Mouse (Mus musculus) limb, embryonic 11.5 days (tissue): ENCODE measurements around the gene Rho. TPM values are rescaled to one million over a fixed set of nuclear protein-coding genes. Genes with fewer than 3 reads are reported as not detected.

Experiments used
- ATAC-seq: fragments of 200-750 bp; cut with Nextera tagmentation; 2 replicates; pipeline ENCODE4 v1.8.0; 2017; ENCODE audit warnings: low read depth; ENCODE audit not compliant: insufficient number of reproducible peaks, low FRiP score, low TSS enrichment
- DNase-seq: peaks from one replicate; pipeline ENCODE4 v3.0.0-alpha.2; 2015; ENCODE audit warnings: low spot score
- H3K27ac ChIP-seq: fragments of 300-500 bp; sonication (generic); replicated peaks from 2 replicates; pipeline ENCODE4 v1.5.1; 2014; ENCODE audit warnings: low read depth, mild to moderate bottlenecking, low read length
- H3K27me3 ChIP-seq: fragments of 300-500 bp; sonication (generic); 2 replicates; pipeline ENCODE4 v1.6.1; 2014; ENCODE audit warnings: mild to moderate bottlenecking, low read length, mixed read lengths; ENCODE audit not compliant: control insufficient read depth, insufficient read depth
- H3K36me3 ChIP-seq: fragments of 300-500 bp; sonication (generic); 2 replicates; pipeline ENCODE4 v1.6.1; 2014; ENCODE audit warnings: mild to moderate bottlenecking, low read length, moderate library complexity, mixed read lengths; ENCODE audit not compliant: control insufficient read depth, insufficient read depth
- H3K4me1 ChIP-seq: fragments of 300-500 bp; sonication (generic); 2 replicates; pipeline ENCODE4 v1.6.1; 2014; ENCODE audit warnings: low read length, mixed read lengths; ENCODE audit not compliant: control insufficient read depth, insufficient read depth
- H3K4me2 ChIP-seq: fragments of 300-500 bp; sonication (generic); 2 replicates; pipeline ENCODE4 v1.6.1; 2014; ENCODE audit warnings: low read depth, mild to moderate bottlenecking, moderate library complexity; ENCODE audit not compliant: severe bottlenecking
- H3K4me3 ChIP-seq: fragments of 300-500 bp; sonication (generic); 2 replicates; pipeline ENCODE4 v1.5.1; 2014; ENCODE audit warnings: low read depth, low read length
- H3K9ac ChIP-seq: fragments of 300-500 bp; sonication (generic); 2 replicates; pipeline ENCODE4 v1.6.1; 2014; ENCODE audit warnings: mild to moderate bottlenecking, low read length
- H3K9me3 ChIP-seq: fragments of 300-500 bp; sonication (generic); 2 replicates; pipeline ENCODE4 v1.6.1; 2016; ENCODE audit warnings: low read length; ENCODE audit not compliant: control insufficient read depth
- WGBS: fragments of 180-500 bp; shearing (Covaris S2); extraction: QIAGEN DNeasy Blood & Tissue Kit; methylation state at CpG from one replicate; pipeline ENCODE4 v1.1.7; 2014; 5-methylcytosine and 5-hydroxymethylcytosine counted together
- polyA plus RNA-seq: library from polyadenylated mRNA; unstranded; fragments of >200 nt; fragmentation: Nextera tagmentation; extraction: Ambion mirVana; gene quantifications from 2 replicates; pipeline ENCODE4 v1.2.1, GENCODE M21; 2014

Rho gene
- polyA plus RNA-seq, 1 experiment from 2014 or later, result 0.03 TPM

DNA sequence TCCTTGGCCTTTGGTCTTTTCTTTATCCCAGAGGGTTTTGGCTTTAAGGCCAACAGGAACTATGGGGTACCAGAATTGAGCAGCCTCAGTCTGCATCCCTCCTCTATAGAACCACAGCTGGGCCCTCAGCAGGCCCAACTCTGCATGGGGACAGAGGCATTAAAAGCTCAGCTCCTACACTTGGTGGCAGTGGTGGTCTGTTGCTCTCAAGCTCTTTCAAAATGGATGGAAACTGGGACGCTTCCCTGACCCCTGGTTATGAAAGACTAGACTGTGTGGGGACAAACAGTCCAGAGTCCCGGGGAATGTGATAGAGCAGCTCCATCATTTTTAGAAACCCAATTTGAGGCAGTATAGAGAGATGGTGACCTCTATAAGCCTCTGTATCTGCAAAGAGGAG is 6.5 kb downstream of the Rho start:
- H3K4me1 ChIP-seq, result no peaks in the 10 kb centered on the region
- no peaks in the 10 kb centered on the region for H3K27me3 ChIP-seq
- DNase-seq, result no peak
- ATAC-seq, result no peak
- no peak overlapping the region for H3K9ac ChIP-seq
- 91% methylated on average over 2 of the region's 2 CpGs for WGBS
- H3K36me3 ChIP-seq, result no peaks in the 10 kb centered on the region
- H3K9me3 ChIP-seq, result no peaks in the 10 kb centered on the region
- H3K27ac ChIP-seq, result no peak overlapping the region
- no peak overlapping the region for H3K4me3 ChIP-seq
- no peak overlapping the region for H3K4me2 ChIP-seq

DNA sequence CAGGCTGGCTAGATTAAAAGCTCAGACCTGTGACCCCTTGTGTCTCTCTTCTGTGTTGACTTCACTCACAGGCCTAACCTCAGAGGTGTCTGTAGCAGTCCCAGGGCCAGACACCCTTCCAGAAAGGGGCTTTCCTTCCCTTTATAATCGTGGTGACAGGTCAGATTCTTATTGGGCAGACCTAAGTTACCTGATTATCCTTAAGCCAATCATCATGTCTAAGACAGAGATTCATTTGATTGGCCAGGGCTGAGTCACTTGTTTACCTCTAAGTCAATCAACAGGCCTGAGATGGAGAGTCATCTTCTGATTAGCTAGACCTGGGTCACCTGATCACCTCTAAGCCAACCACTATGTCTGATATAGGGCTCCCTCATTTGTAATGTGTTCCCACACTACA is 7.2 kb downstream of the Rho start:
- H3K4me3 ChIP-seq, result no peak overlapping the region
- 65% methylated on average over 1 of the region's 1 CpGs for whole genome bisulfite sequencing
- no peaks in the 10 kb centered on the region for H3K36me3 ChIP-seq
- no peak overlapping the region for H3K4me2 ChIP-seq
- H3K27me3 ChIP-seq, result no peaks in the 10 kb centered on the region
- DNase-seq, result no peak
- ATAC-seq, result no peak
- no peak overlapping the region for H3K27ac ChIP-seq
- no peak overlapping the region for H3K9ac ChIP-seq
- H3K4me1 ChIP-seq, result no peaks in the 10 kb centered on the region
- no peaks in the 10 kb centered on the region for H3K9me3 ChIP-seq

GRCm38 (mm10) chr6:115940603-115941002 is 9.1 kb downstream of the Rho start:
- Histone ChIP-seq H3K27ac (no peak overlapping the region), H3K4me2 (no peak overlapping the region), H3K36me3 (no peaks in the 10 kb centered on the region), H3K27me3 (no peaks in the 10 kb centered on the region), H3K9me3 (no peaks in the 10 kb centered on the region), H3K4me3 (no peak overlapping the region), H3K4me1 (no peaks in the 10 kb centered on the region), H3K9ac (no peak overlapping the region)
- no peak for DNase-seq
- no peak for ATAC-seq
- WGBS, result 88% methylated on average over 1 of the region's 1 CpGs

- no peaks in the 10 kb centered on the region for H3K4me1 ChIP-seq
- ATAC-seq (no peak), DNase-seq (no peak)
- no peaks in the 10 kb centered on the region for H3K9me3 ChIP-seq
- no peak overlapping the region for H3K4me2 ChIP-seq
- WGBS, result 8% methylated on average over 11 of the region's 12 CpGs
- no peak overlapping the region for H3K4me3 ChIP-seq
- no peaks in the 10 kb centered on the region for H3K27me3 ChIP-seq
- no peaks in the 10 kb centered on the region for H3K36me3 ChIP-seq
- H3K27ac ChIP-seq, result no peak overlapping the region
- no peak overlapping the region for H3K9ac ChIP-seq
Measured at GRCm38 (mm10) chr6:115941128-115941527, 9.6 kb downstream of the Rho start.

DNA sequence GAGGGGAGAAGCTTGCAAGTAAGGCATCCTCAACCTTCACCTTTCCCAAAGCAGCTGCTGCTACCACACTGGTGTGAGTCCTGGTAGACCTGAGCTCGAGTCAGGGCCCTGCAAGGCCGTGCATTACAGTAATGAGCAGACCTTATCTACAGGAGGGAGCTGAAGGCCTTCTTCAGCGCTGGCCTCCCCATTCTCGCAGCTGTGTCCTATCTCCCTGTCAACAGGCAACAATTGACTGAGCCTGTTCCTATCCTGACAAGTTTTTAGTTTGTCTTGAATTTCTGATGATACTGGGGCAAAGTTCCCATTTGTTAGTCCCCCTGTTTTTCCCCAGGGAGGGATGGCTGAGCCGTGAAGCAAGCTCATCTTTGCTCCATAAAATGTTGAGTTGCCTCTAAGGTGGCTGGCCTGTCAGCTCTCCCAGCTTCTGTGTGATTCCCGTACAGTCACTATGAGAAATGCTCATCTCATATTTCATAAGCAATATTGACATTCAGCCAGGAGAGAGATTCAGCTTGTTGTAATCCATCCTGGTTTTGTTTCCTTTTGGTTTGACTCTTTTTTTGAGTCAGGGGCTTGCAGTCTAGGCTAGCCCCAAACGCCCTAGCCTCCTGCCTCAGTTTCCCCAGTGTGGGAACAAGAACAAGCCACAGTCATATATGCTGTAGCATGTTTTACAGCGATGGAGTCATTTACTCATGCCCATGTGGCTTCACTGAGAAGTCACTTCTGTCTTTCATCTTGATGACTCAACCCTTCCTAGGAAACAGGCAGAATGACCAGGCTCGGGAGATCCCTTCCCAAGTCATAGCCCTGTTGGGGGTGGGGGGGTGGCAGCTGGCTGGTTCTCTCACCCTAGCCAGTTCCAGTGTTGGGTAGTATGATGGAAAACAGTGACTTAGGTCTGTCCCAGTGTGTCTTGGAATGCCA is 12.2 kb downstream of the Rho start:
- no peak overlapping the region for H3K27ac ChIP-seq
- H3K9me3 ChIP-seq, result no peaks in the 10 kb centered on the region
- H3K9ac ChIP-seq, result no peak overlapping the region
- no peaks in the 10 kb centered on the region for H3K27me3 ChIP-seq
- DNase-seq (no peak), ATAC-seq (no peak)
- H3K4me2 ChIP-seq, result no peak overlapping the region
- H3K4me3 ChIP-seq, result no peak overlapping the region
- H3K4me1 ChIP-seq, result no peaks in the 10 kb centered on the region
- 76% methylated on average over 9 of the region's 9 CpGs for WGBS
- no peaks in the 10 kb centered on the region for H3K36me3 ChIP-seq

DNA sequence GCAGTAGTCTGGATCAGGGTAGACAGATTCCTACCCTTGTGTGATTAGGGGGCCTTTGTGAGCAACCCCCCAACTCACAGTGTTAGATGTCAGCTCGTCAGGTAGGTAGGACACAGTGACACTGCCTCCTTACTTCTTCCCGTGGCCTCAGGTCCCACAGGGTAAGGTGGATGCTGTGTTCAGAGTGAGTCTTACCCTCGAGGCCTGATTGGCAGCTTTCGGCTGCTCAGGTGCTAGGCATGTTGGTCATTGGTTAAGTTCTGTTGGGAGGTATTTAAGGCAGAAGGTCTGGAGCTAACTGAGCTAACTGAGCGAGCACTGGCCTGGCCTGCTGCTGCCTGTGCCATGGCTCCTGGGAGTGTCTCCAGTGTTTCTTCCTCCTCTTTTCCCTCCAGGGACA is 13.1 kb downstream of the Rho start, which contains the start of gene H1foo:
Gene H1foo (plus strand): TSS at position 301 of the 400 bp plus-strand sequence.
- Histone ChIP-seq H3K4me1 (no peaks in the 10 kb centered on the region), H3K9me3 (no peaks in the 10 kb centered on the region), H3K4me2 (no peak within 1 kb of the TSS), H3K27me3 (no peaks in the 10 kb centered on the region), H3K4me3 (no peak within 1 kb of the TSS), H3K36me3 (no peaks in the 10 kb centered on the region), H3K9ac (no peak within 1 kb of the TSS), H3K27ac (no peak within 1 kb of the TSS)
- ATAC-seq, result no peak
- 79% methylated on average over 5 of the region's 5 CpGs for WGBS
- no peak for DNase-seq

DNA sequence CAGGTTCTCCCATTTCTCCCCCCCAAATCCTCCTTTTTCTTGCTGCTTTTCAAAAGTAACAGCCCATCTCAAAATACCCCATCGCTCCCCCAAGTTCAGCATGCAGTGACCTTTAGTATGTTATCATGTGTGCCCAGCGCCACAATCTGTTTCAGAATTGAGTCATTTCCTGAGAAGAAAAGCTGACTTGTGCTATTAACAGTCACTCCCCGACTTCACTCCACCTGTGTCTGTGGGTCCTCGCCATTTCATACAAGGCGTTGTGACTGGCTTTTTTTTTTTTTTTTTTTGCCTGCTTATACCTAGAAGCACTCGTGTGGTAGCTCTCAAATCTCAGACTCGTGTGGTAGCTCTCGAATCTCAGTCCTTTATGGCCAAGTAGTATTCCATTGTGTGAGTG is 14.1 kb downstream of the Rho start:
- no peaks in the 10 kb centered on the region for H3K9me3 ChIP-seq
- no peak overlapping the region for H3K4me2 ChIP-seq
- 0 out of 2 replicates have a peak, but pooled peaks cover 2% of the 10 kb centered on the region for H3K4me1 ChIP-seq
- no peak overlapping the region for H3K9ac ChIP-seq
- no peak overlapping the region for H3K27ac ChIP-seq
- no peaks in the 10 kb centered on the region for H3K27me3 ChIP-seq
- no peak overlapping the region for H3K4me3 ChIP-seq
- H3K36me3 ChIP-seq, result no peaks in the 10 kb centered on the region
- no peak for DNase-seq
- no peak for ATAC-seq
- WGBS, result 81% methylated on average over 8 of the region's 8 CpGs

- 81% methylated on average over 6 of the region's 6 CpGs for WGBS
- H3K4me3 ChIP-seq, result no peak overlapping the region
Measured at GRCm38 (mm10) chr6:115946389-115946788, 14.8 kb downstream of the Rho start.

More at GRCm38 (mm10) chr6:115946389-115946788, 14.8 kb downstream of the Rho start:
- ATAC-seq (no peak), DNase-seq (no peak)
- Histone ChIP-seq H3K27ac (no peak overlapping the region), H3K4me1 (0 out of 2 replicates have a peak, but pooled peaks cover 2% of the 10 kb centered on the region), H3K9ac (no peak overlapping the region), H3K9me3 (no peaks in the 10 kb centered on the region), H3K36me3 (no peaks in the 10 kb centered on the region; the same call in 1 of the 2 replicates), H3K27me3 (no peaks in the 10 kb centered on the region), H3K4me2 (no peak overlapping the region)
